Mouse (Mus musculus): Measurements from ENCODE around the gene Tuba1c. TPM values are rescaled to one million over a fixed set of nuclear protein-coding genes. Genes with fewer than 3 reads are reported as not detected.

Tuba1c gene
- total RNA-seq, 2 experiments from 2014 or later, result 144 to 176 TPM

- no peak for DNase-seq
Measured at GRCm38 (mm10) chr15:98994957-98995520, 34.7 kb upstream of the Tuba1c start.

GRCm38 (mm10) chr15:98996840-98997239, 32.9 kb upstream of the Tuba1c start:
- DNase-seq, result no peak

GRCm38 (mm10) chr15:98997938-98998774, 31.5 kb upstream of the Tuba1c start:
- DNase-seq, result no peak

- DNase-seq, result no peak
Measured at GRCm38 (mm10) chr15:98998775-98999157, 30.9 kb upstream of the Tuba1c start.

- peak; percentile 77 for DNase-seq
Measured at GRCm38 (mm10) chr15:99000535-99001283, 29.0 kb upstream of the Tuba1c start.

GRCm38 (mm10) chr15:99001451-99001931, 28.2 kb upstream of the Tuba1c start:
- DNase-seq, result no peak

GRCm38 (mm10) chr15:99003600-99003999, 26.1 kb upstream of the Tuba1c start:
- no peak for DNase-seq

- DNase-seq, result no peak
Measured at GRCm38 (mm10) chr15:99008801-99009241, 20.9 kb upstream of the Tuba1c start.

- no peak for DNase-seq
Measured at GRCm38 (mm10) chr15:99010896-99011295, 18.8 kb upstream of the Tuba1c start.

GRCm38 (mm10) chr15:99011946-99012345, 17.7 kb upstream of the Tuba1c start:
- DNase-seq, result no peak

- DNase-seq, result no peak
Measured at GRCm38 (mm10) chr15:99014496-99015030, 15.1 kb upstream of the Tuba1c start.

GRCm38 (mm10) chr15:99017355-99017761, 12.3 kb upstream of the Tuba1c start:
- DNase-seq, result no peak

GRCm38 (mm10) chr15:99017986-99018385, 11.7 kb upstream of the Tuba1c start:
- no peak for DNase-seq

GRCm38 (mm10) chr15:99018630-99019029, 11.1 kb upstream of the Tuba1c start:
- DNase-seq, result no peak

- DNase-seq, result no peak
Measured at GRCm38 (mm10) chr15:99019436-99019835, 10.3 kb upstream of the Tuba1c start.

GRCm38 (mm10) chr15:99020171-99020570, 9.5 kb upstream of the Tuba1c start:
- no peak for DNase-seq

- no peak for DNase-seq
Measured at GRCm38 (mm10) chr15:99021255-99021654, 8.4 kb upstream of the Tuba1c start.

- DNase-seq, result peak; percentile 90
Measured at GRCm38 (mm10) chr15:99024668-99025314, 4.9 kb upstream of the Tuba1c start.

- no peak for DNase-seq
Measured at GRCm38 (mm10) chr15:99025414-99025813, 4.3 kb upstream of the Tuba1c start.

- DNase-seq, result no peak
Measured at GRCm38 (mm10) chr15:99026259-99026658, 3.4 kb upstream of the Tuba1c start.

GRCm38 (mm10) chr15:99027116-99027515, 2.6 kb upstream of the Tuba1c start:
- no peak for DNase-seq

- DNase-seq, result no peak
Measured at GRCm38 (mm10) chr15:99028874-99029458, 725 bp upstream of the Tuba1c start.

Measured in adrenal gland, postnatal 10 days (tissue).